Mouse (Mus musculus) hematopoietic stem cell, adult 5-6 weeks (primary cell): Measurements from ENCODE around the gene Pycr2. TPM values are rescaled to one million over a fixed set of nuclear protein-coding genes. Genes with fewer than 3 reads are reported as not detected.
A peak's percentile ranks its signal among the peaks of the same experiment; 100 is the strongest.

Experiments
- ATAC-seq, 2 experiments: fragments of 125-278 bp in 1 of 2; replicated peaks in 1 of 2; 2 replicates each; pipeline ENCODE4 v1.8.0; 2016 to 2017; ENCODE audit warnings: inconsistent platforms in 2 of 2, mild to moderate bottlenecking in 2 of 2, moderate number of reproducible peaks in 2 of 2, low read depth in 1 of 2, moderate TSS enrichment in 1 of 2; ENCODE audit not compliant: low FRiP score in 2 of 2, poor library complexity in 2 of 2, severe bottlenecking in 2 of 2, insufficient read depth in 1 of 2, low TSS enrichment in 1 of 2
- total RNA-seq: library from RNA; stranded (forward); fragments of 172-1452, 232-1000 nt; gene quantifications from 2 replicates; pipeline ENCODE4 v1.2.3, GENCODE M21; 2017

The Pycr2 gene
- total RNA-seq, 1 experiment from 2014 or later: 25.4 TPM

GRCm38 (mm10) chr1:180946448-180946847 is 42.4 kb downstream of the Pycr2 start:
- ATAC-seq: no peak

- ATAC-seq: no peak
Observed at GRCm38 (mm10) chr1:180952085-180952746, 48.1 kb downstream of the Pycr2 start.

DNA sequence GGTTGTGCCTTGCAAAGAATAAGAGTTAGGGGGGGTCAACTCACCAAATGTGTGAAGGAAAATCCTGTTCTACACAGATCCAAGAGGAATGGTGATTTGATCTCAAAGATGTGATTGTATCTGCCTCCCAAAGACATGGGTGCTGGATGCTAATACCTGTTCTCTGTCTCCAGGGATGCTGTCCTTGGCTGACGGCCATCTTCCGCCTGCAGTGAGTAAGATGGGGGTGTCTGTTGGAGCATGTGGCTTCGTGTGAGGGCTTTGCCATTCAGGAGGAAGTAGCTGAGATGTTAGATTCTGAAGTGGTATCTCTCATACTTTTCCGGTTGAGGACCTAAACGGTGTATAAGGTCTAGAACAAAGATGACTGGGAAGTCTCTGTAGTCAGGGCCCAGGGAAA is 48.7 kb downstream of the Pycr2 start:
- no peak for ATAC-seq

DNA sequence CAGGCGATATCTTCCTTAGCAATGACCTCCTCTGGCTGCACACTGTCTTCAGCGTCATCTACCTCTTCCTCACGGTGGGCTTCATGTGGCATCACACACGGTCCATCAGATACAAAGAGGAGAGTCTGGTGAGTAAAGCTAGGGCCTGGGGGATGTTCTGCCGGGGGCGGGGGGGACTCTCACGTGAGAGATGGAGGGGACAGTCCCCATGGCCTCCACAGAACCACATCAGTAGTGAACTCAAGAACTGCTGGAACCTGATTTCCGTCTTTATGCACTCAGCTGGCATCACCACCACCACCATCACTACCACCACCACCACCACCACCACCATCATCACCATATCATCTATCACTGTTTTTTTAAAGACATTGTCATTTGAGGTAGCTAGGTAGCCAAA is 52.3 kb downstream of the Pycr2 start:
- no peak for ATAC-seq

DNA sequence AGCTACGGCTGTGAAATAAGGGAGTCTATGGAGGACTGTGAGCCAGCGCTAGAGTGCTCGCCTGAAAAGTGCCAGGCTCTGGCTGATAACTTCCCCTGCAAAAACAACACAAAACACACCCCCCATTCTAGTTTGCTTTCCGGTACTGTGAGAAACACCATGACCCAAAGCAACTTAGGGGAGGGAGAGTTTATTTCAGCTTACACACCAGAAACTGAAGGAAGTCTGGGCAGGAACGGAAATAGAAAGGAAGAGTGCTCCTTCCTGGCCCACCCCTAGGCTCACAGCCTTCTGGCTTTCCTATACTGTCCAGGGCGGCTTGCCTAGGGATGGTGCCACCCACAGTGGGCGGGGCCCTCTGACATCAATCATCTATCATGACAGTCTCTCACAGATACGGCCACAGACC is 52.9 kb downstream of the Pycr2 start:
- peak; percentile 31 to 43; a peak in 3 of 4 replicates for ATAC-seq

Other genes starting within 250 kb of the Pycr2 start
- gene Mixl1, start 207.3 kb upstream of the Pycr2 start, total RNA-seq: not detected in 2 replicates
- gene Acbd3, start 178.2 kb upstream of the Pycr2 start, total RNA-seq: 51.2 and 60.1 TPM in 2 replicates
- 1,757 and 2,309 TPM in 2 replicates for gene H3f3a, start 90.3 kb upstream of the Pycr2 start, total RNA-seq
- 53.2 and 68.7 TPM in 2 replicates for gene Sde2, start 53.2 kb upstream of the Pycr2 start, total RNA-seq
- gene Lefty2, start 11.2 kb upstream of the Pycr2 start, total RNA-seq: not detected in 2 replicates
- gene Lefty1, start 30.7 kb downstream of the Pycr2 start, total RNA-seq: 0.45 and 2.9 TPM in 2 replicates
- gene Tmem63a, start 38.1 kb downstream of the Pycr2 start, total RNA-seq: 21.8 and 25.5 TPM in 2 replicates
- 3.9 TPM in 2 replicates for gene Ephx1, start 116.6 kb downstream of the Pycr2 start, total RNA-seq
- gene 9130409I23Rik, start 146.9 kb downstream of the Pycr2 start, total RNA-seq: not detected in 2 replicates
- 27.7 and 34.4 TPM in 2 replicates for gene Nvl, start 239.9 kb downstream of the Pycr2 start, total RNA-seq
- gene Cnih4, start 240.4 kb downstream of the Pycr2 start, total RNA-seq: 68.4 and 80.9 TPM in 2 replicates